Mouse (Mus musculus): ENCODE results near the gene Hipk2.

- TF ChIP-seq CTCF (IDR thresholded peaks at IDR 0.05; ENCODE audit: low read depth) (no peak), EP300 (optimal IDR thresholded peaks at IDR 0.05) (no peak)
These were observed 37.5 kb upstream of the Hipk2 start for GRCm38 (mm10) chr6:38913386-38914042.
